Mouse (Mus musculus): Measurements from ENCODE around the gene Itsn2. TPM values are rescaled to one million over a fixed set of nuclear protein-coding genes. Genes with fewer than 3 reads are reported as not detected.
A peak's percentile ranks its signal among the peaks of the same experiment; 100 is the strongest.
"Not testable (repeated sequence)": the region's sequence is repeated elsewhere in the genome, so short reads cannot be mapped to it uniquely, and the experiment has no call there.

Gene Itsn2
- polyA plus RNA-seq, 1 experiment from 2014 or later = 39.7 TPM

GRCm38 (mm10) chr12:4691193-4691592, 98.8 kb downstream of the Itsn2 start:
- H3K4me3 ChIP-seq (ENCODE audit: low read length) = no peak overlapping the region
- 84% methylated on average over 3 of the region's 3 CpGs for WGBS
- no peaks in the 10 kb centered on the region for H3K36me3 ChIP-seq (ENCODE audit: control insufficient read depth, insufficient read depth, low read length)
- no peak overlapping the region for H3K9ac ChIP-seq (ENCODE audit: low read length)
- no peak overlapping the region for H3K27ac ChIP-seq (ENCODE audit: low read length)
- H3K27me3 ChIP-seq (ENCODE audit: control insufficient read depth, insufficient read depth, low read depth, low read length) = no peaks in the 10 kb centered on the region
- no peaks in the 10 kb centered on the region for H3K4me1 ChIP-seq (replicated peaks; ENCODE audit: control insufficient read depth, insufficient read depth, low read length)
- H3K4me2 ChIP-seq (ENCODE audit: low read depth, low read length) = no peak overlapping the region
- ATAC-seq (ENCODE audit: low read depth) = no peak
- H3K9me3 ChIP-seq (ENCODE audit: control insufficient read depth, low read length) = no peaks in the 10 kb centered on the region

GRCm38 (mm10) chr12:4694534-4694933, 102.1 kb downstream of the Itsn2 start:
- Histone ChIP-seq H3K27ac (ENCODE audit: low read length) (no peak overlapping the region), H3K36me3 (ENCODE audit: control insufficient read depth, insufficient read depth, low read length) (peaks cover 9% of the 10 kb centered on the region; the same call in 1 of the 2 replicates), H3K9me3 (ENCODE audit: control insufficient read depth, low read length) (no peaks in the 10 kb centered on the region), H3K27me3 (ENCODE audit: control insufficient read depth, insufficient read depth, low read depth, low read length) (no peaks in the 10 kb centered on the region), H3K9ac (ENCODE audit: low read length) (no peak overlapping the region), H3K4me2 (ENCODE audit: low read depth, low read length) (no peak overlapping the region), H3K4me3 (ENCODE audit: low read length) (no peak overlapping the region), H3K4me1 (replicated peaks; ENCODE audit: control insufficient read depth, insufficient read depth, low read length) (no peaks in the 10 kb centered on the region)
- 78% methylated on average over 1 of the region's 1 CpGs for WGBS
- ATAC-seq (ENCODE audit: low read depth) = no peak

GRCm38 (mm10) chr12:4705626-4706025, 113.2 kb downstream of the Itsn2 start:
- H3K27me3 ChIP-seq (ENCODE audit: control insufficient read depth, insufficient read depth, low read depth, low read length); H3K4me1 ChIP-seq (replicated peaks; ENCODE audit: control insufficient read depth, insufficient read depth, low read length); H3K9ac ChIP-seq (ENCODE audit: low read length); H3K4me3 ChIP-seq (ENCODE audit: low read length); H3K36me3 ChIP-seq (ENCODE audit: control insufficient read depth, insufficient read depth, low read length); H3K9me3 ChIP-seq (ENCODE audit: control insufficient read depth, low read length); H3K4me2 ChIP-seq (ENCODE audit: low read depth, low read length): not testable (repeated sequence)
- ATAC-seq (ENCODE audit: low read depth) = peak; percentile 83
- H3K27ac ChIP-seq (ENCODE audit: low read length) = peak overlapping the region; percentile 84
- 7% methylated on average over 6 of the region's 6 CpGs for WGBS

- Histone ChIP-seq H3K27me3 (ENCODE audit: control insufficient read depth, insufficient read depth, low read depth, low read length) (no peaks in the 10 kb centered on the region), H3K9ac (ENCODE audit: low read length) (no peak overlapping the region; the same call in 1 of the 2 replicates), H3K4me3 (ENCODE audit: low read length) (no peak overlapping the region), H3K4me2 (ENCODE audit: low read depth, low read length) (no peak overlapping the region), H3K9me3 (ENCODE audit: control insufficient read depth, low read length) (no peaks in the 10 kb centered on the region), H3K36me3 (ENCODE audit: control insufficient read depth, insufficient read depth, low read length) (peaks cover 7% of the 10 kb centered on the region), H3K27ac (ENCODE audit: low read length) (peak overlapping the region; percentile 84), H3K4me1 (replicated peaks; ENCODE audit: control insufficient read depth, insufficient read depth, low read length) (peaks cover 6% of the 10 kb centered on the region; the same call in 1 of the 2 replicates)
- 83% methylated on average over 5 of the region's 5 CpGs for WGBS
- ATAC-seq (ENCODE audit: low read depth) = no peak
These were observed 113.7 kb downstream of the Itsn2 start for GRCm38 (mm10) chr12:4706175-4706574.

- WGBS = 55% methylated on average over 10 of the region's 10 CpGs
- peak overlapping the region; percentile 84 for H3K27ac ChIP-seq (ENCODE audit: low read length)
- ATAC-seq (ENCODE audit: low read depth) = peak; percentile 93
These were observed 114.5 kb downstream of the Itsn2 start for GRCm38 (mm10) chr12:4706901-4707300.

GRCm38 (mm10) chr12:4707488-4708017, 115.1 kb downstream of the Itsn2 start:
- H3K9me3 ChIP-seq (ENCODE audit: control insufficient read depth, low read length) = no peaks in the 10 kb centered on the region
- H3K27ac ChIP-seq (ENCODE audit: low read length) = peak overlapping the region; percentile 84
- H3K4me3 ChIP-seq (ENCODE audit: low read length) = no peak overlapping the region
- H3K4me2 ChIP-seq (ENCODE audit: low read depth, low read length) = no peak overlapping the region
- H3K36me3 ChIP-seq (ENCODE audit: control insufficient read depth, insufficient read depth, low read length) = peaks cover 6% of the 10 kb centered on the region; the same call in 1 of the 2 replicates
- 67% methylated on average over 14 of the region's 14 CpGs for WGBS
- 0 out of 2 replicates have a peak, but pooled peaks have one; percentile 13 for ATAC-seq (ENCODE audit: low read depth)
- H3K9ac ChIP-seq (ENCODE audit: low read length) = no peak overlapping the region
- H3K4me1 ChIP-seq (replicated peaks; ENCODE audit: control insufficient read depth, insufficient read depth, low read length) = peaks cover 6% of the 10 kb centered on the region; the same call in 1 of the 2 replicates
- H3K27me3 ChIP-seq (ENCODE audit: control insufficient read depth, insufficient read depth, low read depth, low read length) = no peaks in the 10 kb centered on the region

More at GRCm38 (mm10) chr12:4706901-4707300, 114.5 kb downstream of the Itsn2 start:
- Histone ChIP-seq H3K27me3 (ENCODE audit: control insufficient read depth, insufficient read depth, low read depth, low read length) (no peaks in the 10 kb centered on the region), H3K36me3 (ENCODE audit: control insufficient read depth, insufficient read depth, low read length) (peaks cover 2% of the 10 kb centered on the region; the same call in 1 of the 2 replicates), H3K9ac (ENCODE audit: low read length) (no peak overlapping the region), H3K4me1 (replicated peaks; ENCODE audit: control insufficient read depth, insufficient read depth, low read length) (peaks cover 6% of the 10 kb centered on the region; the same call in 1 of the 2 replicates), H3K9me3 (ENCODE audit: control insufficient read depth, low read length) (no peaks in the 10 kb centered on the region), H3K4me3 (ENCODE audit: low read length) (no peak overlapping the region), H3K4me2 (ENCODE audit: low read depth, low read length) (no peak overlapping the region)

- Histone ChIP-seq H3K4me2 (ENCODE audit: low read depth, low read length) (no peak overlapping the region), H3K27ac (ENCODE audit: low read length) (no peak overlapping the region), H3K36me3 (ENCODE audit: control insufficient read depth, insufficient read depth, low read length) (peaks cover 10% of the 10 kb centered on the region; the same call in 1 of the 2 replicates), H3K4me1 (replicated peaks; ENCODE audit: control insufficient read depth, insufficient read depth, low read length) (peaks cover 6% of the 10 kb centered on the region; the same call in 1 of the 2 replicates), H3K9ac (ENCODE audit: low read length) (no peak overlapping the region), H3K9me3 (ENCODE audit: control insufficient read depth, low read length) (no peaks in the 10 kb centered on the region), H3K4me3 (ENCODE audit: low read length) (no peak overlapping the region), H3K27me3 (ENCODE audit: control insufficient read depth, insufficient read depth, low read depth, low read length) (no peaks in the 10 kb centered on the region)
- 78% methylated on average over 4 of the region's 4 CpGs for WGBS
- ATAC-seq (ENCODE audit: low read depth) = no peak
These were observed 115.9 kb downstream of the Itsn2 start for GRCm38 (mm10) chr12:4708296-4708695.

- Histone ChIP-seq H3K4me2 (ENCODE audit: low read depth, low read length) (no peak overlapping the region), H3K27ac (ENCODE audit: low read length) (no peak overlapping the region), H3K36me3 (ENCODE audit: control insufficient read depth, insufficient read depth, low read length) (peaks cover 10% of the 10 kb centered on the region; the same call in 1 of the 2 replicates), H3K4me1 (replicated peaks; ENCODE audit: control insufficient read depth, insufficient read depth, low read length) (peaks cover 6% of the 10 kb centered on the region; the same call in 1 of the 2 replicates), H3K9me3 (ENCODE audit: control insufficient read depth, low read length) (no peaks in the 10 kb centered on the region), H3K27me3 (ENCODE audit: control insufficient read depth, insufficient read depth, low read depth, low read length) (no peaks in the 10 kb centered on the region), H3K4me3 (ENCODE audit: low read length) (no peak overlapping the region), H3K9ac (ENCODE audit: low read length) (no peak overlapping the region)
- 71% methylated on average over 8 of the region's 8 CpGs for WGBS
- ATAC-seq (ENCODE audit: low read depth) = no peak
These were observed 116.6 kb downstream of the Itsn2 start for GRCm38 (mm10) chr12:4708881-4709604.

- Histone ChIP-seq H3K4me2 (ENCODE audit: low read depth, low read length) (no peak overlapping the region), H3K27me3 (ENCODE audit: control insufficient read depth, insufficient read depth, low read depth, low read length) (no peaks in the 10 kb centered on the region), H3K4me3 (ENCODE audit: low read length) (no peak overlapping the region), H3K9ac (ENCODE audit: low read length) (no peak overlapping the region), H3K9me3 (ENCODE audit: control insufficient read depth, low read length) (no peaks in the 10 kb centered on the region), H3K36me3 (ENCODE audit: control insufficient read depth, insufficient read depth, low read length) (peaks cover 10% of the 10 kb centered on the region; the same call in 1 of the 2 replicates), H3K27ac (ENCODE audit: low read length) (no peak overlapping the region), H3K4me1 (replicated peaks; ENCODE audit: control insufficient read depth, insufficient read depth, low read length) (peaks cover 6% of the 10 kb centered on the region; the same call in 1 of the 2 replicates)
- ATAC-seq (ENCODE audit: low read depth) = no peak
- 91% methylated on average over 7 of the region's 7 CpGs for WGBS
These were observed 117.5 kb downstream of the Itsn2 start for GRCm38 (mm10) chr12:4709926-4710325.

All from lung, embryonic 16.5 days (tissue).